Mouse (Mus musculus) heart, embryonic 16.5 days (tissue): ENCODE data around the gene Pdpn. TPM values are rescaled to one million over a fixed set of nuclear protein-coding genes. Genes with fewer than 3 reads are reported as not detected.

ENCODE experiments used
- ATAC-seq: fragments of 200-750 bp; cut with Nextera tagmentation; replicated peaks from 2 replicates; pipeline ENCODE4 v1.8.0; 2017; ENCODE audit warnings: moderate number of reproducible peaks; ENCODE audit not compliant: insufficient read depth, low FRiP score; ENCODE audit errors: extremely low read depth
- H3K27ac ChIP-seq: fragments of 300-500 bp; sonication (generic); 2 replicates; pipeline ENCODE4 v1.5.1; 2014; ENCODE audit warnings: mild to moderate bottlenecking, low read length, control low read depth, moderate library complexity
- H3K27me3 ChIP-seq: fragments of 300-500 bp; sonication (generic); 2 replicates; pipeline ENCODE4 v1.6.1; 2014; ENCODE audit warnings: low read length, mixed read lengths; ENCODE audit not compliant: control insufficient read depth, insufficient read depth
- H3K36me3 ChIP-seq: fragments of 300-500 bp; sonication (generic); 2 replicates; pipeline ENCODE4 v1.6.1; 2014; ENCODE audit not compliant: control insufficient read depth, insufficient read depth
- H3K4me1 ChIP-seq: fragments of 300-500 bp; sonication (generic); 2 replicates; pipeline ENCODE4 v1.6.1; 2014; ENCODE audit warnings: low read length, mixed read lengths; ENCODE audit not compliant: control insufficient read depth, insufficient read depth
- H3K4me2 ChIP-seq: fragments of 300-500 bp; sonication (generic); 2 replicates; pipeline ENCODE4 v1.6.1; 2014; ENCODE audit warnings: low read depth, mild to moderate bottlenecking, control low read depth, low read length
- H3K4me3 ChIP-seq: fragments of 300-500 bp; sonication (generic); 2 replicates; pipeline ENCODE4 v1.5.1; 2014; ENCODE audit warnings: mild to moderate bottlenecking, control low read depth, low read length
- H3K9ac ChIP-seq: fragments of 300-500 bp; sonication (generic); 2 replicates; pipeline ENCODE4 v1.6.1; 2014; ENCODE audit warnings: low read length, control low read depth
- H3K9me3 ChIP-seq: fragments of 300-500 bp; sonication (generic); replicated peaks from 2 replicates; pipeline ENCODE4 v1.6.1; 2016; ENCODE audit warnings: low read length; ENCODE audit not compliant: control insufficient read depth
- WGBS: fragments of 180-500 bp; shearing (Covaris S2); extraction: QIAGEN DNeasy Blood & Tissue Kit; methylation state at CpG from one replicate; pipeline ENCODE4 v1.1.7; 2014; 5-methylcytosine and 5-hydroxymethylcytosine counted together
- polyA plus RNA-seq: library from polyadenylated mRNA; unstranded; fragments of >200 nt; fragmentation: Nextera tagmentation; extraction: Ambion mirVana; gene quantifications from 2 replicates; pipeline ENCODE4 v1.2.1, GENCODE M21; 2015

Pdpn gene
- polyA plus RNA-seq, 1 experiment from 2014 or later = 24.1 TPM

- H3K27ac ChIP-seq = no peak overlapping the region
- H3K27me3 ChIP-seq = no peaks in the 10 kb centered on the region
- H3K4me1 ChIP-seq = peaks cover 2% of the 10 kb centered on the region; the same call in 1 of the 2 replicates
- 82% methylated on average over 9 of the region's 9 CpGs for WGBS
- H3K9ac ChIP-seq = no peak overlapping the region
- no peaks in the 10 kb centered on the region for H3K36me3 ChIP-seq
- ATAC-seq = no peak
- H3K4me2 ChIP-seq = no peak overlapping the region
- H3K4me3 ChIP-seq = no peak overlapping the region
- no peaks in the 10 kb centered on the region for H3K9me3 ChIP-seq
Measured at GRCm38 (mm10) chr4:143239615-143240201, 59.7 kb downstream of the Pdpn start.

GRCm38 (mm10) chr4:143239117-143239516 is 60.2 kb downstream of the Pdpn start:
- 89% methylated on average over 5 of the region's 5 CpGs for WGBS
- H3K27me3 ChIP-seq = no peaks in the 10 kb centered on the region
- ATAC-seq = no peak

GRCm38 (mm10) chr4:143238241-143239031 is 60.9 kb downstream of the Pdpn start:
- Histone ChIP-seq H3K4me2 (peak overlapping the region; percentile 52), H3K9ac (peak overlapping the region; percentile 25; the same call in 1 of the 2 replicates), H3K36me3 (no peaks in the 10 kb centered on the region), H3K27ac (no peak overlapping the region), H3K4me3 (peak overlapping the region; percentile 30), H3K9me3 (peaks cover 3% of the 10 kb centered on the region; the same call in 1 of the 2 replicates), H3K27me3 (no peaks in the 10 kb centered on the region), H3K4me1 (peaks cover 2% of the 10 kb centered on the region; the same call in 1 of the 2 replicates)
- ATAC-seq = no peak
- WGBS = 18% methylated on average over 23 of the region's 23 CpGs

More at GRCm38 (mm10) chr4:143239117-143239516, 60.2 kb downstream of the Pdpn start:
- H3K4me2 ChIP-seq = no peak overlapping the region
- peaks cover 3% of the 10 kb centered on the region; the same call in 1 of the 2 replicates for H3K9me3 ChIP-seq
- H3K4me3 ChIP-seq = no peak overlapping the region
- H3K36me3 ChIP-seq = no peaks in the 10 kb centered on the region
- peaks cover 2% of the 10 kb centered on the region; the same call in 1 of the 2 replicates for H3K4me1 ChIP-seq
- H3K9ac ChIP-seq = no peak overlapping the region
- H3K27ac ChIP-seq = no peak overlapping the region

GRCm38 (mm10) chr4:143231790-143232422 is 67.5 kb downstream of the Pdpn start:
- no peaks in the 10 kb centered on the region for H3K4me1 ChIP-seq
- no peak overlapping the region for H3K9ac ChIP-seq
- no peak overlapping the region for H3K4me3 ChIP-seq
- no peak for ATAC-seq
- H3K4me2 ChIP-seq = no peak overlapping the region
- WGBS = 88% methylated on average over 10 of the region's 10 CpGs
- H3K9me3 ChIP-seq = peaks cover 3% of the 10 kb centered on the region; the same call in 1 of the 2 replicates
- H3K27me3 ChIP-seq = no peaks in the 10 kb centered on the region
- no peaks in the 10 kb centered on the region for H3K36me3 ChIP-seq
- no peak overlapping the region for H3K27ac ChIP-seq

- H3K4me1 ChIP-seq = no peaks in the 10 kb centered on the region
Measured at GRCm38 (mm10) chr4:143231110-143231509, 68.3 kb downstream of the Pdpn start.

GRCm38 (mm10) chr4:143227976-143228375 is 71.4 kb downstream of the Pdpn start:
- 47% methylated on average over 5 of the region's 5 CpGs for WGBS
- Histone ChIP-seq H3K36me3 (no peaks in the 10 kb centered on the region), H3K9me3 (no peaks in the 10 kb centered on the region; the same call in 1 of the 2 replicates), H3K9ac (no peak overlapping the region), H3K4me3 (no peak overlapping the region), H3K27me3 (no peaks in the 10 kb centered on the region), H3K27ac (no peak overlapping the region), H3K4me2 (no peak overlapping the region), H3K4me1 (no peaks in the 10 kb centered on the region)
- ATAC-seq = no peak

More at GRCm38 (mm10) chr4:143231110-143231509, 68.3 kb downstream of the Pdpn start:
- Histone ChIP-seq H3K4me3 (no peak overlapping the region), H3K27ac (no peak overlapping the region), H3K36me3 (no peaks in the 10 kb centered on the region), H3K27me3 (no peaks in the 10 kb centered on the region), H3K4me2 (no peak overlapping the region), H3K9me3 (peaks cover 3% of the 10 kb centered on the region; the same call in 1 of the 2 replicates), H3K9ac (no peak overlapping the region)
- 77% methylated on average over 3 of the region's 3 CpGs for WGBS
- no peak for ATAC-seq

GRCm38 (mm10) chr4:143225886-143226285 is 73.5 kb downstream of the Pdpn start:
- Histone ChIP-seq H3K27me3 (no peaks in the 10 kb centered on the region), H3K4me1 (no peaks in the 10 kb centered on the region), H3K4me2 (no peak overlapping the region), H3K4me3 (no peak overlapping the region), H3K9ac (no peak overlapping the region), H3K27ac (no peak overlapping the region), H3K36me3 (no peaks in the 10 kb centered on the region), H3K9me3 (no peaks in the 10 kb centered on the region; the same call in 1 of the 2 replicates)
- no peak for ATAC-seq
- 36% methylated on average over 9 of the region's 9 CpGs for WGBS

GRCm38 (mm10) chr4:143219316-143219751 is 80.0 kb downstream of the Pdpn start:
- no peaks in the 10 kb centered on the region for H3K27me3 ChIP-seq
- H3K9ac ChIP-seq = no peak overlapping the region
- H3K4me3 ChIP-seq = no peak overlapping the region
- ATAC-seq = no peak
- no peak overlapping the region for H3K27ac ChIP-seq
- no peaks in the 10 kb centered on the region for H3K4me1 ChIP-seq
- WGBS = 72% methylated on average over 9 of the region's 9 CpGs
- H3K36me3 ChIP-seq = no peaks in the 10 kb centered on the region
- H3K4me2 ChIP-seq = peak overlapping the region; percentile 18; the same call in 1 of the 2 replicates
- H3K9me3 ChIP-seq = no peaks in the 10 kb centered on the region; the same call in 1 of the 2 replicates
